Comparison of ENCODE assay signal across 10 mouse cellular contexts in genomic region chr5:132357726-132358125, GRCm38 (mm10).
"Had no signal": no experiment of that assay in that cellular context is flagged by ENCODE, and none has a peak within 500 bp of the region (broad histone marks: within the 10 kb centered on the region; RNA-seq: fewer than 3 reads in every experiment).

No protein-coding gene starts in this region.

- H3K27me3 ChIP-seq: limb, embryonic 12.5 days; liver, embryonic 13.5 days; midbrain, embryonic 13.5 days had no signal

- H3K36me3 ChIP-seq: limb, embryonic 12.5 days; liver, embryonic 13.5 days; midbrain, embryonic 13.5 days had no signal

- H3K27ac ChIP-seq: limb, embryonic 12.5 days; liver, embryonic 13.5 days; macrophage; midbrain, embryonic 13.5 days had no signal

- H3K4me1 ChIP-seq: liver, embryonic 13.5 days had no signal

- ATAC-seq: liver, postnatal 0 days; midbrain, embryonic 13.5 days had no signal

- H3K9ac ChIP-seq: limb, embryonic 12.5 days; liver, embryonic 13.5 days; liver, postnatal 0 days; midbrain, embryonic 13.5 days had no signal

- H3K4me2 ChIP-seq: limb, embryonic 12.5 days; liver, embryonic 13.5 days; midbrain, embryonic 13.5 days had no signal

- H3K9me3 ChIP-seq: limb, embryonic 12.5 days; liver, embryonic 13.5 days; midbrain, embryonic 13.5 days had no signal

- H3K4me3 ChIP-seq: limb, embryonic 12.5 days; liver, embryonic 13.5 days; midbrain, embryonic 13.5 days had no signal

- DNase-seq: kidney, adult 2 months; kidney, postnatal 25 days; liver; liver, embryonic 13.5 days; liver, postnatal 0 days; right cerebral cortex, postnatal 14 days; thymus, postnatal 36 days had no signal
